Comparison of ENCODE assay signal across 11 mouse cellular contexts in the genomic region with DNA sequence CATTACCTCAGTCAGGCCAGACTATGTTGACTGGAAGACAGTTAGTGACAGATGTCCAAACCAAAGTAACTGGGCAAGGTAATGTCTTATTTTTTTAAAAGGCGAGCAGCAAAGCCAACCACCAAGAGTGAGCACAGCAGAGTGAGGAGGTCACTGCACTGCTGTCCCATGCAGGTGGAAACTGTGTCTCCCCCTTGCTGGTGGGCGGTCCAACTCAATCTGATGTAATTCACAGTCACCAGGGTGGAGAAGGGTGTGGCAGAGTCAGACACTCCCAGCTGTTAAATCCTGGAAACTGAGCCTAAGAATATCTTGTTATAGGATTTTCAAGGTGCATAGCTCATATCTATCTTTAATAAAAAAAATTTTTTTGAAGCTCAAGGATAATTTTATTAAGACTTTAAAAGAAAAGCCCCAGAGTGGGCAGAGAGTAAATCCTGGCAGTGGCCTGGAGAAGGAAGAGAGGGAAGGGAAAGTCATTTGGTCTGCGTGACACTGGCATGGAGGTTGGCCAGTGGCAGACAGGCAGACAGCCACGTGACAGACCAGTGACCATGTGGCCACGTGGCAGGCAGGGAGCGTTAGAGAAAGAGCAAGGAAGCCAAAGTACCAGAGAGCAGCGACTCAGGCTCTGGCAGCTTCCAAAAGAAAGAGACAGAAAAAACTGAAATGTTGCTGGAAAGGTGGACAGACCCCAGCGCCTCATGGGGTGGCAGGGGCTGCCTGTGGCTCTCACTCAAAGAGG. TPM values are rescaled to one million over a fixed set of nuclear protein-coding genes. Genes with fewer than 3 reads are reported as not detected.
DNase-seq lines count a peak whose midpoint lies in the region; ATAC-seq and TF ChIP-seq lines count a peak whose summit lies in the region.
"Had no signal": no experiment of that assay in that cellular context is flagged by ENCODE, and none has a peak within 500 bp of the region (broad histone marks: within the 10 kb centered on the region; RNA-seq: fewer than 3 reads in every experiment).

No protein-coding gene starts in this region.

- H3K27ac ChIP-seq in lung, postnatal 0 days (ENCODE audit: low read length) = no peak overlapping the region
- peak overlapping the region; percentile 73 for H3K27ac ChIP-seq in brown adipose tissue, adult 24 weeks (replicated peaks; ENCODE audit: low read depth, low read length)
- H3K27ac ChIP-seq in small intestine, adult 2 months (ENCODE audit: insufficient read depth, low read depth, low read length) = peak overlapping the region; percentile 37; the same call in 1 of the 2 replicates
- no peak overlapping the region for H3K27ac ChIP-seq in hindbrain, embryonic 13.5 days
- no peak overlapping the region for H3K27ac ChIP-seq in midbrain, embryonic 11.5 days (ENCODE audit: low read depth, low read length)
- no peak overlapping the region for H3K27ac ChIP-seq in midbrain, embryonic 15.5 days
- H3K27ac ChIP-seq: hindbrain, postnatal 0 days; lung, embryonic 15.5 days had no signal

- no peak overlapping the region for H3K9ac ChIP-seq in lung, postnatal 0 days (replicated peaks; ENCODE audit: low read depth)
- H3K9ac ChIP-seq in hindbrain, embryonic 13.5 days = no peak overlapping the region
- H3K9ac ChIP-seq in midbrain, embryonic 11.5 days (ENCODE audit: low read length) = no peak overlapping the region
- no peak overlapping the region for H3K9ac ChIP-seq in midbrain, embryonic 15.5 days
- H3K9ac ChIP-seq: lung, embryonic 15.5 days had no signal

- no peak for TF ChIP-seq EP300 in lung, postnatal 0 days (IDR thresholded peaks at IDR 0.05)

- WGBS in lung, postnatal 0 days = 71% methylated on average over 8 of the region's 8 CpGs
- WGBS in small intestine, adult 2 months = 39% methylated on average over 8 of the region's 8 CpGs
- WGBS in hindbrain, embryonic 13.5 days = 77% methylated on average over 8 of the region's 8 CpGs
- WGBS in midbrain, embryonic 11.5 days = 79% methylated on average over 8 of the region's 8 CpGs
- 82% methylated on average over 8 of the region's 8 CpGs for WGBS in midbrain, embryonic 15.5 days

- H3K36me3 ChIP-seq in lung, postnatal 0 days (ENCODE audit: insufficient read depth, low read length) = no peaks in the 10 kb centered on the region
- H3K36me3 ChIP-seq in small intestine, adult 2 months (ENCODE audit: control insufficient read depth, insufficient read depth, low read length) = no peaks in the 10 kb centered on the region
- no peaks in the 10 kb centered on the region for H3K36me3 ChIP-seq in hindbrain, embryonic 13.5 days
- H3K36me3 ChIP-seq in midbrain, embryonic 11.5 days (ENCODE audit: control insufficient read depth, insufficient read depth, low read length) = no peaks in the 10 kb centered on the region
- H3K36me3 ChIP-seq in midbrain, embryonic 15.5 days (replicated peaks) = no peaks in the 10 kb centered on the region
- H3K36me3 ChIP-seq: lung, embryonic 15.5 days had no signal

- no peak for ATAC-seq in lung, postnatal 0 days
- ATAC-seq in hindbrain, embryonic 13.5 days (ENCODE audit: low FRiP score) = no peak
- no peak for ATAC-seq in midbrain, embryonic 11.5 days (ENCODE audit: low FRiP score)
- no peak for ATAC-seq in midbrain, embryonic 15.5 days (replicated peaks)
- ATAC-seq: hindbrain, postnatal 0 days had no signal

- H3K4me1 ChIP-seq in lung, postnatal 0 days (ENCODE audit: insufficient read depth, low read depth, low read length) = no peaks in the 10 kb centered on the region
- no peaks in the 10 kb centered on the region for H3K4me1 ChIP-seq in brown adipose tissue, adult 24 weeks (ENCODE audit: control insufficient read depth, insufficient read depth, insufficient read length, low read length)
- peaks cover 18% of the 10 kb centered on the region for H3K4me1 ChIP-seq in small intestine, adult 2 months (ENCODE audit: control insufficient read depth, insufficient read depth, insufficient read length, low read length)
- H3K4me1 ChIP-seq in hindbrain, embryonic 13.5 days (replicated peaks) = no peaks in the 10 kb centered on the region; the same call in 1 of the 2 replicates
- H3K4me1 ChIP-seq in midbrain, embryonic 11.5 days (ENCODE audit: control insufficient read depth, insufficient read depth, low read length) = no peaks in the 10 kb centered on the region
- H3K4me1 ChIP-seq in midbrain, embryonic 15.5 days = no peaks in the 10 kb centered on the region
- H3K4me1 ChIP-seq: lung, embryonic 15.5 days had no signal

- TF ChIP-seq POLR2A in small intestine, adult 2 months (IDR thresholded peaks at IDR 0.05; ENCODE audit: low read depth, low read length) = no peak

- DNase-seq in lung, postnatal 36 days = peak; percentile 61
- no peak for DNase-seq in lung, postnatal 0 days (ENCODE audit: low spot score)
- DNase-seq in heart, postnatal 4 days = peak; percentile 39
- no peak for DNase-seq in midbrain, embryonic 11.5 days (ENCODE audit: low spot score, missing footprints)
- DNase-seq: right cerebral cortex, postnatal 4 days had no signal

- no peak overlapping the region for H3K4me3 ChIP-seq in lung, postnatal 0 days (ENCODE audit: low read depth, low read length)
- no peak overlapping the region for H3K4me3 ChIP-seq in brown adipose tissue, adult 24 weeks (ENCODE audit: insufficient read depth, low read depth, low read length)
- no peak overlapping the region for H3K4me3 ChIP-seq in small intestine, adult 2 months (ENCODE audit: low read depth, low read length)
- no peak overlapping the region for H3K4me3 ChIP-seq in hindbrain, embryonic 13.5 days
- H3K4me3 ChIP-seq in midbrain, embryonic 11.5 days (ENCODE audit: low read depth, low read length) = no peak overlapping the region
- H3K4me3 ChIP-seq in midbrain, embryonic 15.5 days = no peak overlapping the region
- H3K4me3 ChIP-seq: lung, embryonic 15.5 days had no signal

- H3K27me3 ChIP-seq in lung, postnatal 0 days (replicated peaks; ENCODE audit: insufficient read depth, low read length) = no peaks in the 10 kb centered on the region
- no peaks in the 10 kb centered on the region; the same call in 1 of the 2 replicates for H3K27me3 ChIP-seq in small intestine, adult 2 months (ENCODE audit: control insufficient read depth, insufficient read depth, low read length)
- no peaks in the 10 kb centered on the region for H3K27me3 ChIP-seq in hindbrain, embryonic 13.5 days
- no peaks in the 10 kb centered on the region for H3K27me3 ChIP-seq in midbrain, embryonic 11.5 days (ENCODE audit: control insufficient read depth, insufficient read depth, low read length)
- no peaks in the 10 kb centered on the region for H3K27me3 ChIP-seq in midbrain, embryonic 15.5 days (replicated peaks)
- H3K27me3 ChIP-seq: lung, embryonic 15.5 days had no signal

- no peak overlapping the region for H3K4me2 ChIP-seq in lung, postnatal 0 days (replicated peaks; ENCODE audit: low read depth, low read length)
- H3K4me2 ChIP-seq in hindbrain, embryonic 13.5 days = no peak overlapping the region
- H3K4me2 ChIP-seq in midbrain, embryonic 11.5 days = no peak overlapping the region
- no peak overlapping the region for H3K4me2 ChIP-seq in midbrain, embryonic 15.5 days
- H3K4me2 ChIP-seq: lung, embryonic 15.5 days had no signal

- TF ChIP-seq CTCF in lung, postnatal 0 days (IDR thresholded peaks at IDR 0.05) = no peak
- no peak for TF ChIP-seq CTCF in small intestine, adult 2 months (IDR thresholded peaks at IDR 0.05; ENCODE audit: extremely low read depth, insufficient read length, insufficient replicate concordance, low read depth, low read length)

- H3K9me3 ChIP-seq in lung, postnatal 0 days (ENCODE audit: low read length) = no peaks in the 10 kb centered on the region
- H3K9me3 ChIP-seq in hindbrain, embryonic 13.5 days = no peaks in the 10 kb centered on the region
- H3K9me3 ChIP-seq in midbrain, embryonic 11.5 days (ENCODE audit: control insufficient read depth, low read length) = no peaks in the 10 kb centered on the region
- H3K9me3 ChIP-seq in midbrain, embryonic 15.5 days = no peaks in the 10 kb centered on the region
- H3K9me3 ChIP-seq: lung, embryonic 15.5 days had no signal

RNA-seq across cellular contexts. Expression of gene Cd27, which starts 19.6 kb away (rescaled TPM):
- polyA plus RNA-seq in lung, postnatal 0 days (2015; fragmentation: Nextera tagmentation; extraction: Ambion mirVana) = 2.4 and 3.0 TPM in 2 replicates
- polyA plus RNA-seq in brown adipose tissue, adult 24 weeks (2012; ENCODE audit: insufficient read depth, insufficient read length, missing spikeins) = not detected in 2 replicates
- total RNA-seq in heart, postnatal 4 days (2021) = under 1 TPM; 0.38 to 0.41 TPM
- 3.5 and 7.9 TPM in 2 replicates for polyA plus RNA-seq in small intestine, adult 2 months (2012; rRNA removed)
- 1.5 and 2.2 TPM in 2 replicates for polyA plus RNA-seq in hindbrain, embryonic 13.5 days (2015; fragmentation: Nextera tagmentation; extraction: Ambion mirVana)
- 0.62 and 0.93 TPM in 2 replicates for polyA plus RNA-seq in midbrain, embryonic 11.5 days (2014; fragmentation: Nextera tagmentation; extraction: Ambion mirVana)
- 1.4 and 2.3 TPM in 2 replicates for polyA plus RNA-seq in midbrain, embryonic 15.5 days (2015; fragmentation: Nextera tagmentation; extraction: Ambion mirVana)
- total RNA-seq: hindbrain, postnatal 0 days had no signal

RNA-seq across cellular contexts. Expression of gene Tapbpl, which starts 24.7 kb away (rescaled TPM):
- polyA plus RNA-seq in lung, postnatal 0 days (2015; fragmentation: Nextera tagmentation; extraction: Ambion mirVana) = 14.2 and 16.9 TPM in 2 replicates
- polyA plus RNA-seq in brown adipose tissue, adult 24 weeks (2012; ENCODE audit: insufficient read depth, insufficient read length, missing spikeins) = 16.1 and 24.1 TPM in 2 replicates
- total RNA-seq in heart, postnatal 4 days (2021) = 1 to 10 TPM; 3.3 to 3.6 TPM
- polyA plus RNA-seq in small intestine, adult 2 months (2012; rRNA removed) = 25.3 and 45.1 TPM in 2 replicates
- 4.3 and 5.0 TPM in 2 replicates for polyA plus RNA-seq in hindbrain, embryonic 13.5 days (2015; fragmentation: Nextera tagmentation; extraction: Ambion mirVana)
- polyA plus RNA-seq in midbrain, embryonic 11.5 days (2014; fragmentation: Nextera tagmentation; extraction: Ambion mirVana) = 1.2 and 1.6 TPM in 2 replicates
- polyA plus RNA-seq in midbrain, embryonic 15.5 days (2015; fragmentation: Nextera tagmentation; extraction: Ambion mirVana) = 6.3 TPM in 2 replicates

RNA-seq across cellular contexts. Expression of gene Tuba3a, which starts 29.4 kb away (rescaled TPM):
- not detected in 2 replicates for polyA plus RNA-seq in lung, postnatal 0 days (2015; fragmentation: Nextera tagmentation; extraction: Ambion mirVana)
- polyA plus RNA-seq in brown adipose tissue, adult 24 weeks (2012; ENCODE audit: insufficient read depth, insufficient read length, missing spikeins) = not detected in 2 replicates
- total RNA-seq in heart, postnatal 4 days (2021) = not detected
- not detected in 2 replicates for polyA plus RNA-seq in small intestine, adult 2 months (2012; rRNA removed)
- polyA plus RNA-seq in hindbrain, embryonic 13.5 days (2015; fragmentation: Nextera tagmentation; extraction: Ambion mirVana) = not detected in 2 replicates
- polyA plus RNA-seq in midbrain, embryonic 11.5 days (2014; fragmentation: Nextera tagmentation; extraction: Ambion mirVana) = 0.08 TPM in 1 of 2 replicates, not detected in the other
- polyA plus RNA-seq in midbrain, embryonic 15.5 days (2015; fragmentation: Nextera tagmentation; extraction: Ambion mirVana) = not detected in 2 replicates
- total RNA-seq: hindbrain, postnatal 0 days had no signal
- polyA plus RNA-seq: hindbrain, postnatal 0 days had no signal

RNA-seq across cellular contexts. Expression of gene Vamp1, which starts 41.0 kb away (rescaled TPM):
- polyA plus RNA-seq in lung, postnatal 0 days (2015; fragmentation: Nextera tagmentation; extraction: Ambion mirVana) = 3.0 and 3.5 TPM in 2 replicates
- polyA plus RNA-seq in brown adipose tissue, adult 24 weeks (2012; ENCODE audit: insufficient read depth, insufficient read length, missing spikeins) = 5.4 and 7.7 TPM in 2 replicates
- 1 to 10 TPM; 7.3 to 8.8 TPM for total RNA-seq in heart, postnatal 4 days (2021)
- polyA plus RNA-seq in small intestine, adult 2 months (2012; rRNA removed) = 5.0 and 7.7 TPM in 2 replicates
- polyA plus RNA-seq in hindbrain, embryonic 13.5 days (2015; fragmentation: Nextera tagmentation; extraction: Ambion mirVana) = 11.3 and 12.9 TPM in 2 replicates
- polyA plus RNA-seq in midbrain, embryonic 11.5 days (2014; fragmentation: Nextera tagmentation; extraction: Ambion mirVana) = 1.3 and 1.4 TPM in 2 replicates
- 15.5 and 16.5 TPM in 2 replicates for polyA plus RNA-seq in midbrain, embryonic 15.5 days (2015; fragmentation: Nextera tagmentation; extraction: Ambion mirVana)

RNA-seq across cellular contexts. Expression of gene Ltbr, which starts 57.3 kb away (rescaled TPM):
- polyA plus RNA-seq in lung, postnatal 0 days (2015; fragmentation: Nextera tagmentation; extraction: Ambion mirVana) = 96.7 and 100 TPM in 2 replicates
- 30.9 and 34.5 TPM in 2 replicates for polyA plus RNA-seq in brown adipose tissue, adult 24 weeks (2012; ENCODE audit: insufficient read depth, insufficient read length, missing spikeins)
- 10 to 100 TPM; 49.2 to 53.7 TPM for total RNA-seq in heart, postnatal 4 days (2021)
- 122 and 167 TPM in 2 replicates for polyA plus RNA-seq in small intestine, adult 2 months (2012; rRNA removed)
- 13.5 and 15.2 TPM in 2 replicates for polyA plus RNA-seq in hindbrain, embryonic 13.5 days (2015; fragmentation: Nextera tagmentation; extraction: Ambion mirVana)
- polyA plus RNA-seq in midbrain, embryonic 11.5 days (2014; fragmentation: Nextera tagmentation; extraction: Ambion mirVana) = 18.0 and 19.7 TPM in 2 replicates
- 14.2 and 16.4 TPM in 2 replicates for polyA plus RNA-seq in midbrain, embryonic 15.5 days (2015; fragmentation: Nextera tagmentation; extraction: Ambion mirVana)

Comparison
In these comparisons a context has a peak if more than half of its experiments do, and no peak if none do; other contexts are left out.
1. DNase-seq: peak in lung, postnatal 36 days (single experiment) and heart, postnatal 4 days (single experiment); none in lung, postnatal 0 days (single experiment) and midbrain, embryonic 11.5 days (single experiment).
2. H3K27ac ChIP-seq: peak in brown adipose tissue, adult 24 weeks (single experiment) and small intestine, adult 2 months (single experiment); none in lung, postnatal 0 days (single experiment), hindbrain, embryonic 13.5 days (single experiment), midbrain, embryonic 11.5 days (single experiment) and midbrain, embryonic 15.5 days (single experiment).